Mouse (Mus musculus) liver, postnatal 0 days (tissue): Measurements from ENCODE around the gene Adamts8.

Experiments used
- CTCF ChIP-seq: sonication (generic); IDR thresholded peaks from 2 replicates; pipeline ENCODE4 v1.5.1; 2016; ENCODE audit warnings: antibody characterized with exemption, low read depth
- EP300 ChIP-seq: IDR thresholded peaks from 2 replicates; pipeline ENCODE4 v1.6.1; 2016; ENCODE audit warnings: antibody characterized with exemption, low read depth, mild to moderate bottlenecking

DNA sequence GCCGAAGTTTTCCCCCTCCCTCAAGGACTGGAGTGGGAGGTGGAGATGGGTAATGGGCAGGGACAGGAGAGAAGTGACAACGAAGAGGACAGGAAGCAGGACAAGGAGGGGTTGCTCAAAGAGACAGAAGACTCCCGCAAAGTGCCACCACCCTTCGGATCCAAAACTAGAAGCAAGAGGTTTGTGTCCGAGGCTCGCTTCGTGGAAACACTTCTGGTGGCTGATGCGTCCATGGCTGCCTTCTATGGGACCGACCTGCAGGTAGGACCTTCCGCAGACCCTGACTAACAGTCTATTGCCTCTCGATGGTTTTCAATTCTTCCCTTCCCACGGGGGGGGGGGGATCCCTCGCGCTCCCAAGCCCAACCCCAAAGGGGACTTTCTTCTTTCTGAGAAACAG, 979 bp downstream of the Adamts8 start:
- TF ChIP-seq CTCF: no peak
- TF ChIP-seq EP300: no peak
